Mouse (Mus musculus): ENCODE measurements at regions not wholly inside any gene's neighbourhood (a gene's known extent, or its start where the extent isn't known, plus 50 kb on each side); places are given as distances from the start of the nearest gene placed in this dataset.

DNA sequence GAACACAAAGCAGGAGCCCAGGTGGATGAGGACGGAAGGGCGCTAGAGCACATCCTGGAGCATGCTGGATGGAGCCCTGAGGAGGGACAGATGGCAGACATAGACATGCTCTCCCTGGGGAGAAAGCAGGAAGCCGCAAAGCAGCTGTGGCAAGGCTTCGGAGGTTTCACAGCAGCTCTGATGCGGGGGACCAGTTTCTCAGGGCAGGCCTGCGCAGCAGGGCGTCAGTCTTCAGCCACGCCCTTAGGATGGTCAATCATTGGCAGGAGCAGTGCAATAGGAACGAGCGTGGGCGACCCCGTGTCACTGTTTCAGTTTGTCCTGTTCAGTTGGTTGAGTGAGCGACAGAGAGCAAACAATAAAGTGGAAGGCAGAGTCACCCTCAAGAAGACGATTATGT lies 343.8 kb upstream of the Gm10131 start:
- no peak for DNase-seq (ENCODE audit: low spot score)

DNA sequence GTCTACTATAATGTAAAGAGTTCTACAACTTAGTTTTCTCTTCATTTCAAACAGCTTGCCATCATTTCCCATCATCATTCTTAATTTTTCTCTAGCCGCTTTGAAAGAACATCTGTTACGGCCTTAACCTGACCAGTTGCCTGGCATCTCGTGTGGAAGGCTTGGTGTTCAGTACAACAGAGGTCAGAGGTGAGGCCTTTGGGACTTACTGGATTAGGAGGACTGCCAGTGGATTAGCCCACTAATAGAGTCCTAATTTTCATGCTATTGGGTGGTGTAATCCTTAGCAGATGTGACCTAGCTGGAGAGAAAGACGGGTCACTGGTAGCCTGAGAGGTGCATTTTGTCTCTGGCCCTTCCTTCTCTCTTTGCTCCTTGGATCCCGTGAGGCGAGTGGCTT lies 341.3 kb upstream of the Gm10131 start:
- DNase-seq (ENCODE audit: low spot score) = no peak

DNA sequence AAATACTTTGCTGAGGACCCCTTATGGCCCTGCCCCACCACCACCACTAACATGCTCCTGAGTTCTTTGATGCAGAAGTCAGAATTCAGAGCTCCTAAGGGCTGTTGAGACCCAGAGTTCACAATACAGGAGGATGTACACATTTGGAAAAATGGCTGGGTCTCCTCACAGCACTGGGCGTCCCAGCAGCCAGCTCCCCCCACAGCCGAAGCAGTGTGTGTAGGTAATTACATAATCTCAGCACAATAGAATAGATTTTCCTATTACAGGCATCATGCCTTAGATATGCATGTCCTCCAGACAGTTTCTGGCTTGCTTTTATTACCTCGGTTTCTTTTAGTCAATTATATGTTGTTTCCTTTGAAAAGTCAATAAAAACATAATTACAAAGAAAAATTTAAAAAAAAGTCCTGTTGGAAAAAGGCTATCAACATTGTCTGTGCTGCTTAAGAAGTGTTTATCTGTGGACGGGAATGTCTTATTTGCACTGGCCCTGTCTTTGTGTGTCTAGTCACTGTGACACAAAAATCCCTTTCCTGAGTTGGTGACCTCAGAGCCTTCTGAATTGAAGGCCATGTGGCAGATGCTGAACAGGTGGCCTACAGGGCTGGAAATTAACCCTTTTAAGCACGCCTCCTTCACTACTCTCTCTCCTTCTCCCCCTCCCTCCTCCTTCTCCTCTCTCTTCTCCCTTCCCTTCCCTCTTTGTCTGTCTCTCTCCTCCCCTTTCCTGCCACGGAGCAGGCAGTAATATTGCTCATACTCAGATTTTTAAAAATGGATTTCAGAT lies 339.9 kb upstream of the Gm10131 start:
- no peak for DNase-seq (ENCODE audit: low spot score)

DNA sequence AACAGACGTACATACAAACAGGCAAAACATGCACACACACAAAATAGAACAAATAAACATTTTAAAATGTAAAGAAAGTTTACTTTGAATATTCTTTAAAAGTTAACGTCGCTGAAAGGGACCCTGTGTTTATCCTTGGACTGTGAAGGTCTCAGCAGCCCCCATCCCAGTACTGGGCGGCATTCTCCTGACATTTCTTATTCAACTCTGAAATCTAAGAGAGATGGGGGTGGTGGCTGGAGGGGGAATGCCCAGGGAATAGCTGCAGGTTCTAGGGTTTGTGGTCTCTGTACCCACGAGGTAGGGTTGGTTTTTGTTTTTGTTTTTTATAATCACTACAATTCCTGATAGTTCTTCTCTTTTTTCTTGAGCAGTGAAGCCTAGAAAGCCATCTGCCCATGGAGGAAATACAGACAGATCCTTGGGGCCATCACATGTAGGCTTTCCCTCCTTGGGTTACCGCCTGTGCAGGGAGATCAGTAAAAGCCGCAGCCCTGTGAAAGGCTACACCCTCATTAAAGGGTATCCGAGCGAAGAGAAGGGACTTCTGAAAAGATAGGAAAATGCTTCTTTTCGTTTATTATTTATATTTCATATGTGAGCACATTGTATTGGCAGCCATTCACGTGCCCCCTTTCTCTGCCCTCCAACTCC lies 338.0 kb upstream of the Gm10131 start:
- DNase-seq (ENCODE audit: low spot score) = no peak

DNA sequence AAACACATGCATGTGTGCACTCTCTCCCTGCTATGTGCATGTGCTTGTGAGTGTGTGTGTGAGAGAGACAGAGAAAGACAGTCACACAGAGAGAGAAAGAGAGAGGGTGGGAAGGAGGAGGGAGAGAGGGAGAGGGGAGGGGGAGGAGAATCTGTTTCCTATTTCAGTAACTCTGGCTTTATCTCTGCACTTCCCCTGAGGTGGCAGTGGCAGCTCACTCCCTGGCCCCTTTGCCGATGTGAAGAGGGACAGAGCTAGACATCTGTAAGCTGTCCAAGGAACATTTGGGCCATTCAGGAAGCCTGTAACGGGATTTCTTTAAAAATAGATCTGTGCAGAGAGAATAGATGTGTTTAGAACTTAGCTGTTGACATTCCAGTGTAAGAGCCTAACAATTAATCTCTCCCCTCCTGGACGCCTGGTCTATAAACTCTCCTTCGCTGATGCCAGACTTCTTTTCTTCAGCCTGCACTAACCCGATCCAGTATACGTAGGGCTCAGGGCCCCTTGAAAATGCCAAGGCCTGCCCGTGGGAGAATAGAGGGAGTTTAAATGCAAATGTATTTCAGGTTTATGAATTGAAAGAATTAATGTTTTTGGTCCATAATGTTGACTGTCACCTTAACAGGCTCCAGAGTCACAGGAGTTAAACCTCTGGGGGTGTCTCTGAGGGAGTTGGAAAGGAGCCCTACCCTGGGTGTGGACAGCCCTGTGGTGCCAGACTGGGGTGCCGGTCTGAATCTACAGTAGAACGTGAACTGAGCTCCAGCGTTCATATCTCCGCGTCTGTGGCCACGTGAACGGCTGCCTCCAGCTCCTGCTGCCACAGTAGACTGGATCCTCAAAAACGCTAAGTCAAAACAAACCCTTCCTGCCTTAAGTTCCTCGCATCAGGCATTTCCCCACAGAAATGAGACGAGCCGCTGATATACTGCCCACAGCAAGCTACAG lies 336.6 kb upstream of the Gm10131 start:
- DNase-seq (ENCODE audit: low spot score) = peak; percentile 38

DNA sequence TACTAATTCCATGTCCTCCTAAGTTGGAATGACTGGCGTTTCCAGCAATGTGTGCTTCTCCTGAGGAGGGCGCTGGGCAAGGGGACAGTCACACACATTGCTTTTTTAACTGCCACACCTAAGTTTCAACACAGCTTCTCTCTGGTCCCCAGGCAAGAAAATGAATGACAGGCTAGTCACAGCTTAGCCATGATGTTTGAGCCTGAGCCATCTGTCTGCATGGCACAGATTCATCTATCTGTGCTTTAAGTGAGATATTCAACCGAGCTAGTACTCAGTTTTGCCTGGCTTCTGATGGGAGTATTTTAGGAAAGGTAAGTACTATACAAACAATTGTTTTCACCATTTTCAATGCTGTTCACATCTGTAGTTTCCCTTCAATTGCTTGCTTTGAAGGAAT lies 331.2 kb upstream of the Gm10131 start:
- no peak for DNase-seq (ENCODE audit: low spot score)

DNA sequence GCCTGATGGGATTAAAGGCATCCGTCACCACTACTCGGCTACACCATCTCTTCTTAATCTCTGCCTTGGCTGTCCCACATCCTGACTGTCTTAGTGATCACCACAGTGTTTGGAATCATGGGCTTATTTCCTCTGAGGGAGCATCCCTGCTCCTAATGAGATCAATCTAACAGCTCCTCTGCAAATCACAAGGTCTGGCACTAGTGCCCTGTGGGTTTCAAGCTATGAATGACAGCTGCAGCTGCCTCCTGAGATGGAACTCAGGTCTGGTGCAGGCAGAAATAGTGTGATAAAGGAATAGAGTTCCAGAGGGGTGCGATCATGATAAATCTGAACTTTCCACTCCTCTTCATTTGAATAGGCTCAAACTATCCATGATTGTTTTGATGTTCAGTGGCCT lies 330.2 kb upstream of the Gm10131 start:
- DNase-seq (ENCODE audit: low spot score) = no peak

DNA sequence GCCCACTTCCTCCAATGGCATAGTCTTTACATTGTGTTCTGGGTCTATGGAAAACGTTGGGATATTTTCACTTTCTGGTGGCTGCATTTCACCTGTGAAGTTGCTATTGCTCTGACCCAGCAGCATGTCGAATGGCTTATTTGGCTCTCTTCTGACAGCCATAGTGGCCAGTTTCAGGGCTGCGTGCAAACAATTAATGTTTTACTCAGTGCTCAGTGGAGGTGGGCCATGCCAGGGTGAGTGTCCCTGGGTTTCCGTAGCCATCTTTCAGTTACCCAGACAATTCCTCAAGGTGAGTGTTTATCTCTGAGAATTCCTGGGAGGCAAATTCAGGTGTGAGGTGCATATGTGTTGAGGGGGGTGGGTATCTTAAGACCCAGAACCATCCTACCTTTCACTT lies 329.2 kb upstream of the Gm10131 start:
- DNase-seq (ENCODE audit: low spot score) = peak; percentile 29

DNA sequence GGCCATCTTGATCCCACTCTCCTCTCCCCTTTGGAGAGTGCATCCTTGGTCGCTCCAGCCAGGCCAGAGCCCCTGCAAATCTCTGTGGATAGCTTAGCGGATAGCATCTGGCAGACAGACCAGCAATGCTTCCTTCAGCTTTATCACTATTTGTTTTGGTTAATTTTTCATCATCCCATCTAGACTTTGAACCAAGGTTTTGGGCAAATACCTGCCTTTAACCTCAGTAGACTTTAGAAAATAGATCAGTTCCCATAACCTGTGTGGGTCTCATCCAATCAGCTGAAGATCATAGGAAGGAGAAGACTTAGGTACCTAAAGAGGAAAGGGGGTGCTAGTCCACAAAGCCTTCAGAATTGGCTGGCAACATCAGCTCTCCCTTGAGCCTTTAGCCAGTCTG lies 327.2 kb upstream of the Gm10131 start:
- DNase-seq (ENCODE audit: low spot score) = peak; percentile 34

DNA sequence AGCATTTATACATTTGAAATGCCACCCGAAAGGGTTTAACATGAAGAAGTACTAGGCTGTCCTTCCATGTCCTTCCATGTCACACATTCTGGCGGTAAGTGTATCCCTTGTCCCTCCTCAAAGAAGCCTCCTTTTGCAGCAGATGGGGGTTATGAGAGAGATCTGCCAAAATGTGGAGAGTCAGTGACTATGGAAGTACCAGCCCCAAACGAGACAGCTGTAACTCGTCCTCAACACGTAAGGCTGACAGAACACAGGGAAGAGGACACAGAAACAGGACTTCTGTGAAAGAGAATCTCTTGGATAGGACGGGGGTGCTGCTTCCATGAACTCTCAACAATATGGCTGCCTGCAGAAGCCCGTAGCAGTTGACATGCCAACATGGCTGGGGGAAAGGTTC lies 320.4 kb upstream of the Gm10131 start:
- no peak for DNase-seq (ENCODE audit: low spot score)

DNA sequence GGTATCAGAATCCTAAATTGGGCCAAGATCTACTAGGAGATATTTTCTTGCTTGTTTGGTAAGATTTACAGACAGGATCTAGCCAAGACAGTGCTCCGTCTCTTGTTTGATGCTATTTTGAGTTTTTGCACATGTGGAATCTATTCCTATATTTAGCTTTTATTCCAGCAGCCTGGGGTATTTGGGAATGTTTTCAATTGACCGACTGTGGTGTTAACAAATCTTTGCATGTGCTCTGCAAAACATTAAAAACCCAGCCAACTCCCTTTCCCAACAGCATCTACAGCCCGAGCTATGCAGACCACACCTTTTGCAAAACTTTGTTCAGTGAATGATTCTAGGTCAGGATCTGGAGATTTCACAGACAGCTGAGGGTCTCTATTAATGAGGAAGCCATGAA lies 317.7 kb upstream of the Gm10131 start:
- DNase-seq (ENCODE audit: low spot score) = no peak

DNA sequence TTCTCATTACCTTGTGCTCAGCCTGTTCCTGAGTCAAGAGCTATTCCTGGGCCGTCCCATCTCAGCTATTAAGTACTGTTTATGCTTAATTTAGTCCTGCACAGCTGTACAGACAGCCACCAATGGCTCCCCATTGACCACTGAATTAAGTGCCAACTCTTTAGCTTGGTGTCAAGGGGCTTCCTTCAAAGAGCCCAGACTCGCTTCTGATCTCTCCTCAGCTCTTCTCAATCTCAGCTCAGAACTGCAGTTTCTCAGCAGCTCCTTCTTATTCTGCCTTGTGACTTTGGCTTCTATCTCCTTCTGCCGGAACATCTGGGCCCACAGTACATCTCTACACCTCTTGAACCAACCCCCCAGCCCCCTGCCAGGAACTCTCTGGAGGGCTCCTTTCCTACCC lies 290.0 kb upstream of the Gm10131 start:
- DNase-seq (ENCODE audit: low spot score) = no peak

DNA sequence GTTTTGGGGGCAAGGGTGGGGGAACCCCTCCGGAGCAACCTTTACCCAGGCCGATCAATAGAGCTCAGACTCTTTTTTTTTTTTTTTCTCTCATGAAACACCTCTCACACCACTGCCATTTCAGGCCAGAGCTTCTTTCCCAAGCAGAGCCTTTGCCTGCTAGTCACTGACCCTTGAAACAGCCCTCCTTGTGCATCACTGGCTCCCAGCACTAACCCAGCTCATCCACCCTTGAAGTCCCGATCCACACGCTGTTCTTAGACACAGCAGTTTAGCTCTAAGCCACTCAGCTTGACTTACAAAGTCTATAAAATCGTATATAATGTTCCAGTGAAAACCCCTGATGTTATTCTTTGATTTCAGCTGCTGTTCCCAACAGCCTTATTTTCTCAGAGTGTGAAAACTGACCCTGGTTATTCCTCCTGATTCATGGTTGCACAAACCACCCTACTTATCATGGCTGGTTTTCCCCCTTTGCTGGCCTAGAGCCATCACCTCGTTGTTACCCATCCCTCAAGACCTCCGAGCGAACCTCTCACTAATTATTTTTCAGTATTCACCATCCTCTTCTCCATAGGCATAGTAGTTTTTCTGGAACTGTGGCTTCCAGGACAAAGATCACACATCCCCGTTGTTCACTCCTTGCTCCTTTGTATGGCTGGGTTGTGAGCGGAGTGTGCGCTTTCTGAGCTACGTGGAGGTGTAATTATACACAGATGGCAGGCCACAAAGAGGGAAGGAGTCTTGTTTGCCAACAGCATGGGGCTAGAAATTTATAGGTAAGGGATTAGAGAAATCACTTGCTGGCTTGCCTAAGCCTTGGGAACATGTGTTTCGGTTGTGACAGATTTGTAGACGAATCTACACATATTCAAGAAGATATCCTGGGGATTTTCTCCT lies 287.6 kb upstream of the Gm10131 start:
- DNase-seq (ENCODE audit: low spot score) = no peak

DNA sequence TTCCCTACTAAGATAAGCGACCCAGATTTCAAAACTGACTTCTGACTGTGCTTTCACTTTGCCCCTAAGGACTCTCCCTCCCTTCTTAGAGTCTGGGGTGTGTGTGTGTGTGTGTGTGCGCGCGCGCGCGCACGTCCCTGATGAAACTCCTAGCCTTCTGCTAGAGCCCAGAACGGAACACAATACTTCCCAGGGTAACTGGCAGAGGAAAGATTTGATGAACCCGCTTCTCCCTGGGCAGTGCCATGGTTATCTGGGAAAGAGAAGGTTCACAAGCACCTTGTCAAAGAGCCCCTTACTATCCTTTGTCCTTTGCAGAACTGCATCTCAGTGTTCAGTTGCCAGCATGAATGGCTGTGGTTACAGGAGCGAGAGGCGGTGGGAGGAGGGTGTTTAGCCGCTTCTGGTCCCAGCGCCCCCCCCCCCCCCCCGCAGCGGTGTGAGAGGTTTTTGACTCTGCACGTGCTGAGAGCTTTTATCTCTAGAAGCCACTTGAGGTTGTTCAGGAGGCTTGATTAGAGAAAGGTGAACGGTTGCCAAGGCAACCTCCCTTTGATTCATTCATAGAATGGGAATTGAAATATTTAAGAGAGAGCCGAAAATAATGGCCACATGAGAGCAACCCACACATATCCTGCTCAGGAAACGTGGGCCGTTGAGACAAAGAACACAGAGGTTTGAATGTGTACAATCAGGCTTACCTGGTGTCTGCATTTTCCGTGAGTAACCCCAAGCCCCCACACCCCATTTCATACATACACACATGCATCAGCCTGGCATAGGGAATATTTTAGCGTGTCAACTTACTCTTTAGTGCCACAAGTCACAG lies 286.3 kb upstream of the Gm10131 start:
- no peak for DNase-seq (ENCODE audit: low spot score)

DNA sequence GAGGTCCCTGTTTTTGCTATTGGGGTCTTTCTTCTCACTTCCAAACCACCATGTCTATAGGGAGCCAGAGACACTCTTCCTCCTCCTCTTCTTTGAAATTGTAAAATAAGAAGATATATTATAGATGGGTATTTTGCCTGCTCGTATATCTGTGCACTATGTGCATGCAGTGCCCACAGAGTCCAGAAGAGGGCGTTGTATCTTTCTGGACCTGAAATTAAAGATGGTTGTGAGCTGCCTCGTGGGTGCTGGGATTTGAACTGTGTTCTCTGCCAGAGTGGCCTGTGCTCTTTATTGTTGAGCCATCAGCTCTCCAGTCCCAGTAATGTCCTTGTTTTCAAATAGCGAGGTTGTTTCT lies 285.7 kb upstream of the Gm10131 start:
- DNase-seq (ENCODE audit: low spot score) = no peak

DNA sequence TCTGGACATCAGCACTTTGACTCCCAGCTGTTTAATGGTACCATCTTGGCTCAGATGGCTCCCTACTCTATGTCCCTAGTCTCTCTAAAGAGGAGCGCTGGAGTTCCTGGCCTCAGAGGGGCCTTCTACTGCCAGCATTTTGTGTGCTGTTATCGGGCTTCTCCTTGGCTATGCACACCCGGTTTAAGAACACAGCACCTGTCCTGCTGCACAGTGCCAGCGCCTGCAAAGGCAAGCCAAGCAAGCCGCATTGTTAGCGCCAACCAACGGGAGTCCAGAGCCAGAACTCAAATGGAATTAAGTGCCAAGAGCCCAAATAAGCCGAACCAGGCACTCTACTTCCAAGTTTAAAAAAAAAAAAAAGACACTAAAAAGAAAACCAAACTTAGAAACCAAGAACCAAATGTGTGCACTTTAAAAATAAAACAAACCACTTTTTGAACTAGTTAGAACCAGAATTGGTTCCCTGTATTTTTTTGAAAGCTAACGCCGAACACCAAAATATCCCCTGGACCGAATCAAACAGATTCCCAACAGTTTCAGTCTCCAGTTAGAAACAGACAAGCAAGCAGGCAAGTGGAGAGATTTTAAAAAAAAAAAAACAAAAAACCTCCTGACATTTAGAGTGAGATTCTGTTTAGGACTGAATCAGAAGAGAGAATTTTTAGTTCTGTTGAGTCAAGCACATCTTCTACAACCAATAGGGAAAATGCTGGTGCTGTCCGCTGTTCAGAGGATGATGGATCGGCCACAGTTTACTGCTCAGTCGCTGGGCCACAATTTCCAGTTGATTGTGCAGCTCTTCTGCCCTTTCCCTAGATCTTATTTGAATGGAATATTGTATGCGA lies 281.7 kb upstream of the Gm10131 start:
- DNase-seq (ENCODE audit: low spot score) = no peak

DNA sequence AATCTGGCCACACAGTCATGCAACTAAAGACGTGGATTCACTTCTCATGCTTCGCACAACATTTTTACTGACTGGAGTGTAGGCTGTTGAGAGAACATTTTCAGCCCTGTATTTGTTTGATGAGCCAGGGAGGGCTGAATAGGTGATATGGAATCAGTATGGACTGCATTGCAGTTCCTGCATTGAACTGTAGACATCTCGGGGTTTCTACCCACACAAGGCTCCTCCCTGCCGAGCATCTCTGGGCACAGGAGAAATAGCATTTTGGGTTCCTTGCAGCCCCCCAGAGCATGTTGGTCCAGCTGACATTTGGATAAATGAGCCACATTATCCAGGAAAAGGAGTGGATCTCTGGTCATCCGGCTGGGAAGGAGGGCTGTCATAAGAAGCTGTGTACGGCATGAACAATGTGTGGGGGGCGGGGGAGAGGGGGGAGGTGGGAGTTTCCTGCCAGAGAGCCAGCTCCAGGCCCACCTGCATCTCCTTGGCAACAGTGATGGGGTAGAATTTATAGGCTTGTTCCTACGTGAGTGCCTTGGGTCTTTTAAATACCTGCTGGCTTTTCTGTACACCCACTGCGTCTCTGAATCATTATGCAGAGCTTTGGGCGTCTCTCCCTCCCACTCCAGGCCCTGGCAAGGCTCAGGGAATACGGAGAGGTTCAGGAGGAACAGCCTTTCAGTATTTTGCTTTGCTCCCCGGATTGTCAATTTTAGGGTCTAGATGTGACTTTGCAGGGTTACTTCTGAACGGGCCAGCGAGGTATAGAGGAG lies 280.9 kb upstream of the Gm10131 start:
- DNase-seq (ENCODE audit: low spot score) = no peak

DNA sequence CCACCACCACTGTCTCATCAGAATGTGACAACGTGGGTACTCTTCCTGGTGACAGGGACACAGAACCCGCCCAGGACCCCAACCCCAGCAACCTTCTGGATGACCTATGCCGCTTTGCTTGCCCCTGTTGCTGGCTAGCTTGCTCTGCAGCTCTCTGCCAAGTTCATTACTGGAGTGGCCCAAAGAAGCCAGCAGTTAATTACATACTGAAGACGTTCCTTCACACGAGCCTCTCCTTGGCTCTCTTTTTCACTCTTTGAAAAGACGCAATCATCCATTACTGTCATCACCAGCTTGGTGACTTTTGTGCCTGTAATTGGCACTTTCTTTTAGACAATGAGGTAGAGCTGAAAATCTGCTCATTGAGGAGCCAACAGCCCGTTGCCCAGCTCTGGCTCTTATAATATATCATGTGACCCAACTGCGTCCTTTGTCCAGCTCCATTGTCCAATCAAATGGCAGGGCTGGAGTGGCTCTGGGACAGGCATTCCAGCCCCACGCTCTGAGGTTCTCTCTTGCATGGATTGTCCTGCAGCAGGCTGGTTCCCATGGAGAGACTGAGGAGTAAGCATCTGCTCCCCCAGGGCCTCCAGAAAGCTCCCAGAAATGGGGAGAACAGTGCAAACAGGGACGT lies 274.4 kb upstream of the Gm10131 start:
- DNase-seq (ENCODE audit: low spot score) = no peak

DNA sequence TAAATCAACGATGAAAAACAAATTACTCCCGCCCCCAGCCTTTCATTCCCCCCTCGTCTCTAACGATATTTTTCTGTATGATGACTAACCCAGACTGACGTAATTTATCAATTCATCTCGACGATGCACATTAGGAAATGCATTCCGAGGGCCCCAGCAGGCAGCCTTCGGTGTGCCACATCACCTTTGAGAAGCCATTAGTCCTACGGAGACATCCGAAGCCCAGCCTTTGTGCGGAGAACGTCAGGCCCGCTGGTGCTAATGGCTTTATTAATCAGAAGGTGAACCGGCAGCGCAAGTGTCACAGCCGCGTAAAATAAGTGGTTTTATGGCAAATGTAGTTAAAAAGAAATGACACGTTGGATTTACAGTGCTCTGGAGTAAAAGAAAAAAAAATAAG lies 269.1 kb upstream of the Gm10131 start:
- DNase-seq (ENCODE audit: low spot score) = no peak
